Mouse (Mus musculus): ENCODE results near the gene Gab2. TPM values are rescaled to one million over a fixed set of nuclear protein-coding genes. Genes with fewer than 3 reads are reported as not detected.

Gab2 gene
- polyA plus RNA-seq, 1 experiment: 1.8 TPM

- TF ChIP-seq MYOD1 (IDR thresholded peaks at IDR 0.05; ENCODE audit: control insufficient read depth, insufficient read length, low read depth) (no peak), CEBPB (IDR thresholded peaks at IDR 0.05; ENCODE audit: low read depth) (no peak), USF1 (IDR thresholded peaks at IDR 0.05; ENCODE audit: low read depth) (no peak), FOSL1 (IDR thresholded peaks at IDR 0.05; ENCODE audit: insufficient read depth, low read length, poor library complexity, severe bottlenecking) (no peak), MYOG (IDR thresholded peaks at IDR 0.05; ENCODE audit: control insufficient read depth, extremely low read depth, insufficient read length) (no peak), CTCF (IDR thresholded peaks at IDR 0.05; ENCODE audit: control insufficient read depth, insufficient read depth, insufficient read length) (no peak), MAX (IDR thresholded peaks at IDR 0.05) (no peak)
- Histone ChIP-seq H3K79me3 (ENCODE audit: low read depth) (no peaks in the 10 kb centered on the region), H3K4me3 (ENCODE audit: insufficient read depth, poor library complexity, severe bottlenecking) (no peak overlapping the region), H3K79me2 (ENCODE audit: control insufficient read depth, insufficient read depth) (no peaks in the 10 kb centered on the region), H3ac (ENCODE audit: control insufficient read depth, insufficient read length, low read depth) (no peak overlapping the region), H3K36me3 (ENCODE audit: control insufficient read depth, insufficient read depth) (no peaks in the 10 kb centered on the region), H3K27me3 (ENCODE audit: control insufficient read depth, insufficient read depth, insufficient read length) (no peaks in the 10 kb centered on the region)
Observed at GRCm38 (mm10) chr7:97317706-97318105, 236.3 kb downstream of the Gab2 start.

DNA sequence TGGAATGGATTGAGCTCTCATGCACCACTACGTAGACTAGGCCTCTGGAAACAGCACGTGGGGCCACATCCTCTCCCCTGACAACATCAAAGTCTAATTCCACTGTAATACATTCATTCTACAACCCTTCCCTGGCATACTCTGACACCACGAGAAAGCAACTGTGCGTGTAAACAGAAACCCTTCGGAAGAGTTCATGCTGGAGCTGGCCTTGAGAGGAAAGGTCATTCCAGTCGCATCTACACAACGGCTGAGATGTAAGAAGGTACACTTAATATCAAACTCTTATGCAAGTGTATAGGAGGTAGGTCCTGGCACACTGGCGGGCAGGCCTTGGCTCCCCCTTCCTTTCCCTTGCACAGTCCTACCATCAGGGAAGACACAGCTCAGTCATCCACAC lies 243.0 kb downstream of the Gab2 start:
- Histone ChIP-seq H3ac (ENCODE audit: control insufficient read depth, insufficient read length, low read depth) (no peak overlapping the region), H3K79me2 (ENCODE audit: control insufficient read depth, insufficient read depth) (no peaks in the 10 kb centered on the region), H3K36me3 (ENCODE audit: control insufficient read depth, insufficient read depth) (no peaks in the 10 kb centered on the region), H3K4me3 (ENCODE audit: insufficient read depth, poor library complexity, severe bottlenecking) (no peak overlapping the region), H3K27me3 (ENCODE audit: control insufficient read depth, insufficient read depth, insufficient read length) (no peaks in the 10 kb centered on the region), H3K79me3 (ENCODE audit: low read depth) (no peaks in the 10 kb centered on the region)
- TF ChIP-seq MYOG (IDR thresholded peaks at IDR 0.05; ENCODE audit: control insufficient read depth, extremely low read depth, insufficient read length): no peak
- no peak for TF ChIP-seq FOSL1 (IDR thresholded peaks at IDR 0.05; ENCODE audit: insufficient read depth, low read length, poor library complexity, severe bottlenecking)
- TF ChIP-seq USF1 (IDR thresholded peaks at IDR 0.05; ENCODE audit: low read depth): no peak
- no peak for TF ChIP-seq CTCF (IDR thresholded peaks at IDR 0.05; ENCODE audit: control insufficient read depth, insufficient read depth, insufficient read length)
- TF ChIP-seq MAX (IDR thresholded peaks at IDR 0.05): no peak
- no peak for TF ChIP-seq CEBPB (IDR thresholded peaks at IDR 0.05; ENCODE audit: low read depth)
- TF ChIP-seq MYOD1 (IDR thresholded peaks at IDR 0.05; ENCODE audit: control insufficient read depth, insufficient read length, low read depth): no peak

GRCm38 (mm10) chr7:97325156-97325985 lies 244.0 kb downstream of the Gab2 start:
- Histone ChIP-seq H3K79me2 (ENCODE audit: control insufficient read depth, insufficient read depth) (no peaks in the 10 kb centered on the region), H3ac (ENCODE audit: control insufficient read depth, insufficient read length, low read depth) (no peak overlapping the region), H3K27me3 (ENCODE audit: control insufficient read depth, insufficient read depth, insufficient read length) (no peaks in the 10 kb centered on the region), H3K79me3 (ENCODE audit: low read depth) (no peaks in the 10 kb centered on the region), H3K36me3 (ENCODE audit: control insufficient read depth, insufficient read depth) (no peaks in the 10 kb centered on the region), H3K4me3 (ENCODE audit: insufficient read depth, poor library complexity, severe bottlenecking) (no peak overlapping the region)
- TF ChIP-seq USF1 (IDR thresholded peaks at IDR 0.05; ENCODE audit: low read depth): no peak
- TF ChIP-seq CEBPB (IDR thresholded peaks at IDR 0.05; ENCODE audit: low read depth): no peak
- TF ChIP-seq MYOG (IDR thresholded peaks at IDR 0.05; ENCODE audit: control insufficient read depth, extremely low read depth, insufficient read length): no peak
- no peak for TF ChIP-seq MAX (IDR thresholded peaks at IDR 0.05)
- TF ChIP-seq FOSL1 (IDR thresholded peaks at IDR 0.05; ENCODE audit: insufficient read depth, low read length, poor library complexity, severe bottlenecking): no peak
- TF ChIP-seq CTCF (IDR thresholded peaks at IDR 0.05; ENCODE audit: control insufficient read depth, insufficient read depth, insufficient read length): no peak
- TF ChIP-seq MYOD1 (IDR thresholded peaks at IDR 0.05; ENCODE audit: control insufficient read depth, insufficient read length, low read depth): no peak

DNA sequence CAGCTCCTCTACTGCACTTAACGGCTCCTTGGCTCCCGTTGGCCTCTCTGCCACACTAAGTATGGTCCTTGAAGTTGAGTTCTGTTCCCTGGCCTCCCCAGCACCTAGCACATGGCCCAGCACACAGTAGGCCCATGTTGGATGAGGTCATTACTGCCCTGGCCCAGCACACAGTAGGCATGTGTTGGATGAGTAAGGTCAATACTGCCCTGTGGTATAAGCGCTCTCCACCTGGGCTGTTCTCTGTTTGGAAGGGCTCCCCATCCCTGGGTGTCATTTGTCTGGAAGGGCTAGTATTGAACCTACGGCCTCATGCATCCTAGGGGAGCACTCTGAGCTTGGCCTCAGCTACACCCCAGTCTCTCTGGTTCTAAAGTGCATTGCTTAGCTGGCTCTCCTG lies 246.0 kb downstream of the Gab2 start:
- TF ChIP-seq MYOD1 (IDR thresholded peaks at IDR 0.05; ENCODE audit: control insufficient read depth, insufficient read length, low read depth): no peak
- TF ChIP-seq CEBPB (IDR thresholded peaks at IDR 0.05; ENCODE audit: low read depth): no peak
- TF ChIP-seq CTCF (IDR thresholded peaks at IDR 0.05; ENCODE audit: control insufficient read depth, insufficient read depth, insufficient read length): no peak
- TF ChIP-seq USF1 (IDR thresholded peaks at IDR 0.05; ENCODE audit: low read depth): no peak
- no peak for TF ChIP-seq FOSL1 (IDR thresholded peaks at IDR 0.05; ENCODE audit: insufficient read depth, low read length, poor library complexity, severe bottlenecking)
- TF ChIP-seq MAX (IDR thresholded peaks at IDR 0.05): no peak
- no peak for TF ChIP-seq MYOG (IDR thresholded peaks at IDR 0.05; ENCODE audit: control insufficient read depth, extremely low read depth, insufficient read length)
- Histone ChIP-seq H3K36me3 (ENCODE audit: control insufficient read depth, insufficient read depth) (no peaks in the 10 kb centered on the region), H3K27me3 (ENCODE audit: control insufficient read depth, insufficient read depth, insufficient read length) (no peaks in the 10 kb centered on the region), H3ac (ENCODE audit: control insufficient read depth, insufficient read length, low read depth) (no peak overlapping the region), H3K4me3 (ENCODE audit: insufficient read depth, poor library complexity, severe bottlenecking) (no peak overlapping the region), H3K79me2 (ENCODE audit: control insufficient read depth, insufficient read depth) (no peaks in the 10 kb centered on the region), H3K79me3 (ENCODE audit: low read depth) (no peaks in the 10 kb centered on the region)

GRCm38 (mm10) chr7:97328891-97329588 lies 247.7 kb downstream of the Gab2 start:
- no peaks in the 10 kb centered on the region for H3K36me3 ChIP-seq (ENCODE audit: control insufficient read depth, insufficient read depth)
- H3K79me2 ChIP-seq (ENCODE audit: control insufficient read depth, insufficient read depth): no peaks in the 10 kb centered on the region
- no peak overlapping the region for H3ac ChIP-seq (ENCODE audit: control insufficient read depth, insufficient read length, low read depth)
- TF ChIP-seq MYOD1 (IDR thresholded peaks at IDR 0.05; ENCODE audit: control insufficient read depth, insufficient read length, low read depth) (no peak), FOSL1 (IDR thresholded peaks at IDR 0.05; ENCODE audit: insufficient read depth, low read length, poor library complexity, severe bottlenecking) (no peak), MAX (IDR thresholded peaks at IDR 0.05) (no peak), CEBPB (IDR thresholded peaks at IDR 0.05; ENCODE audit: low read depth) (no peak), MYOG (IDR thresholded peaks at IDR 0.05; ENCODE audit: control insufficient read depth, extremely low read depth, insufficient read length) (no peak), CTCF (IDR thresholded peaks at IDR 0.05; ENCODE audit: control insufficient read depth, insufficient read depth, insufficient read length) (no peak), USF1 (IDR thresholded peaks at IDR 0.05; ENCODE audit: low read depth) (no peak)
- no peaks in the 10 kb centered on the region for H3K27me3 ChIP-seq (ENCODE audit: control insufficient read depth, insufficient read depth, insufficient read length)
- no peak overlapping the region for H3K4me3 ChIP-seq (ENCODE audit: insufficient read depth, poor library complexity, severe bottlenecking)
- H3K79me3 ChIP-seq (ENCODE audit: low read depth): no peaks in the 10 kb centered on the region

All from C2C12 (cell line).